Mouse (Mus musculus) layer of hippocampus, adult 11-12 months (tissue): ENCODE measurements around the gene Cbr3.

Source experiments
- DNase-seq: peaks from one replicate; pipeline ENCODE4 v3.0.0; 2022; ENCODE audit warnings: low spot score

Gene Cbr3

GRCm38 (mm10) chr16:93711411-93712188, 28.6 kb downstream of the Cbr3 start, which contains the start of gene Dop1b:
Gene Dop1b (plus strand): TSS chr16:93711904.
- DNase-seq, result peak; percentile 99

- no peak for DNase-seq
These were observed 29.3 kb downstream of the Cbr3 start for GRCm38 (mm10) chr16:93712189-93712885.

GRCm38 (mm10) chr16:93712966-93713365, 30.0 kb downstream of the Cbr3 start:
- no peak for DNase-seq

- DNase-seq, result no peak
These were observed 31.4 kb downstream of the Cbr3 start for GRCm38 (mm10) chr16:93714426-93714825.

- DNase-seq, result no peak
These were observed 32.8 kb downstream of the Cbr3 start for GRCm38 (mm10) chr16:93715826-93716225.

- DNase-seq, result peak; percentile 75
These were observed 34.3 kb downstream of the Cbr3 start for GRCm38 (mm10) chr16:93717299-93717703.

- no peak for DNase-seq
These were observed 38.8 kb downstream of the Cbr3 start for GRCm38 (mm10) chr16:93721771-93722170.

GRCm38 (mm10) chr16:93722476-93722875, 39.5 kb downstream of the Cbr3 start:
- no peak for DNase-seq

- no peak for DNase-seq
These were observed 42.6 kb downstream of the Cbr3 start for GRCm38 (mm10) chr16:93725417-93726144.

GRCm38 (mm10) chr16:93726186-93726585, 43.2 kb downstream of the Cbr3 start:
- DNase-seq, result no peak

- DNase-seq, result no peak
These were observed 45.7 kb downstream of the Cbr3 start for GRCm38 (mm10) chr16:93728676-93729075.

GRCm38 (mm10) chr16:93729801-93730721, 47.0 kb downstream of the Cbr3 start:
- peak; percentile 63 for DNase-seq

- DNase-seq, result no peak
These were observed 48.3 kb downstream of the Cbr3 start for GRCm38 (mm10) chr16:93731310-93731709.

- DNase-seq, result no peak
These were observed 50.0 kb downstream of the Cbr3 start for GRCm38 (mm10) chr16:93732875-93733569.

GRCm38 (mm10) chr16:93739251-93739650, 56.2 kb downstream of the Cbr3 start:
- DNase-seq, result no peak
